Mouse (Mus musculus): ENCODE results near the gene Sipa1l3. TPM values are rescaled to one million over a fixed set of nuclear protein-coding genes. Genes with fewer than 3 reads are reported as not detected.

Sipa1l3 gene
- polyA plus RNA-seq, 1 experiment, result 6.5 TPM

GRCm38 (mm10) chr7:29271687-29272465, 246.6 kb downstream of the Sipa1l3 start:
- Histone ChIP-seq H3K4me3 (ENCODE audit: insufficient read depth, low read depth, low read length) (no peak overlapping the region), H3K4me1 (ENCODE audit: control insufficient read depth, insufficient read depth, insufficient read length, low read length) (no peaks in the 10 kb centered on the region; the same call in 1 of the 2 replicates), H3K27ac (replicated peaks; ENCODE audit: low read depth, low read length) (no peak overlapping the region)

DNA sequence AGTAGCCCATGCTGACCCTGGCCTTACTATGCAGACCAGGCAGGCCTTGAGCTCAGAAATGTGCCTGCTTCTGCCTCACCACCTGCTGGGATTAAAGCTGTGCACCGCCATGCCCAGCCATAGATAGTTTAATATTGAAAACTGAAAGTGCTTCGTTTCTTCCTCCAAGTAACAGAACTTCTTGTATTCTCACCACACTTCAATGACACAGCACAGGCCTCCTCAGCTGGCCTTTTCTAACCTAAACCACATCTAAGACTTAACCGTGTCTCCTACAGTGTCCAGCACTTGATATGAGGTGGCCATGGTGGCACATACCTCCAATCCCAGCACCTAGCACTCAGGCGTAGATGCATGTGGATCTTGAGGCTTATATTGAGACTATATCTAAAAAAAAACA, 248.0 kb downstream of the Sipa1l3 start:
- H3K4me1 ChIP-seq (ENCODE audit: control insufficient read depth, insufficient read depth, insufficient read length, low read length), result no peaks in the 10 kb centered on the region; the same call in 1 of the 2 replicates
- no peak overlapping the region for H3K27ac ChIP-seq (replicated peaks; ENCODE audit: low read depth, low read length)
- H3K4me3 ChIP-seq (ENCODE audit: insufficient read depth, low read depth, low read length), result no peak overlapping the region

Other genes starting within 250 kb of the Sipa1l3 start
- gene Spint2, start 236.7 kb downstream of the Sipa1l3 start, polyA plus RNA-seq (2012; ENCODE audit: insufficient read depth, insufficient read length, missing spikeins), result 3.9 and 5.6 TPM in 2 replicates
- 4.6 and 7.2 TPM in 2 replicates for gene Ppp1r14a, start 229.3 kb downstream of the Sipa1l3 start, polyA plus RNA-seq (2012; ENCODE audit: insufficient read depth, insufficient read length, missing spikeins)
- gene Dpf1, start 214.7 kb downstream of the Sipa1l3 start, polyA plus RNA-seq (2012; ENCODE audit: insufficient read depth, insufficient read length, missing spikeins), result not detected in 2 replicates
- gene Catsperg2, start 208.4 kb upstream of the Sipa1l3 start, polyA plus RNA-seq (2012; ENCODE audit: insufficient read depth, insufficient read length, missing spikeins), result not detected in 2 replicates
- 6.1 and 6.3 TPM in 2 replicates for gene Zfp84, start 249.9 kb upstream of the Sipa1l3 start, polyA plus RNA-seq (2012; ENCODE audit: insufficient read depth, insufficient read length, missing spikeins)